Mouse (Mus musculus) myocyte (in vitro differentiated cells): ENCODE data around the gene Tmem234. TPM values are rescaled to one million over a fixed set of nuclear protein-coding genes. Genes with fewer than 3 reads are reported as not detected.

Experiments
- H3K27me3 ChIP-seq: one replicate; pipeline ENCODE4 v1.6.1; 2011; ENCODE audit not compliant: control insufficient read depth, insufficient read depth, insufficient read length
- H3K36me3 ChIP-seq: one replicate; pipeline ENCODE4 v1.6.1; 2011; ENCODE audit not compliant: control insufficient read depth, insufficient read depth
- H3K4me2 ChIP-seq: one replicate; pipeline ENCODE4 v1.6.1; 2011; ENCODE audit warnings: low read depth, control low read depth
- H3K4me3 ChIP-seq: one replicate; pipeline ENCODE4 v1.5.1; 2011; ENCODE audit warnings: mild to moderate bottlenecking, control low read depth, moderate library complexity
- H3K79me2 ChIP-seq: one replicate; pipeline ENCODE4 v1.6.1; 2011; ENCODE audit not compliant: control insufficient read depth, insufficient read depth
- H3ac ChIP-seq: one replicate; pipeline ENCODE4 v1.6.1; 2011; ENCODE audit not compliant: control insufficient read depth, insufficient read length
- CEBPB ChIP-seq: IDR thresholded peaks from 2 replicates; pipeline ENCODE4 v1.6.1; 2011; ENCODE audit warnings: mild to moderate bottlenecking, moderate library complexity; ENCODE audit not compliant: poor library complexity, insufficient read depth, severe bottlenecking
- E2F4 ChIP-seq: IDR thresholded peaks from one replicate; pipeline ENCODE4 v1.6.1; 2011; ENCODE audit warnings: mild to moderate bottlenecking, control low read depth, moderate library complexity; ENCODE audit not compliant: insufficient read depth
- MAX ChIP-seq: IDR thresholded peaks from one replicate; pipeline ENCODE4 v1.6.1; 2011; ENCODE audit warnings: low read depth, mild to moderate bottlenecking, control low read depth
- MYOD1 ChIP-seq, 3 experiments: IDR thresholded peaks; one replicate each; pipeline ENCODE4 v1.6.1; 2011; ENCODE audit warnings: control low read depth in 2 of 3, low read depth in 2 of 3, mild to moderate bottlenecking in 2 of 3, moderate library complexity in 1 of 3; ENCODE audit not compliant: insufficient read length in 2 of 3, control insufficient read depth in 1 of 3
- MYOG ChIP-seq, 3 experiments: IDR thresholded peaks; one replicate each; pipeline ENCODE4 v1.6.1; 2011; ENCODE audit warnings: control low read depth in 2 of 3, low read depth in 2 of 3, mild to moderate bottlenecking in 2 of 3; ENCODE audit not compliant: insufficient read length in 2 of 3, control insufficient read depth in 1 of 3, insufficient read depth in 1 of 3
- POLR2A ChIP-seq: IDR thresholded peaks from one replicate; pipeline ENCODE4 v1.6.1; 2011; ENCODE audit warnings: low read depth, mild to moderate bottlenecking, control low read depth, moderate library complexity; ENCODE audit not compliant: insufficient read length
- POLR2AphosphoS2 ChIP-seq: IDR thresholded peaks from one replicate; pipeline ENCODE4 v1.6.1; 2011; ENCODE audit warnings: low read depth, control low read depth; ENCODE audit not compliant: insufficient read length
- REST ChIP-seq: IDR thresholded peaks from one replicate; pipeline ENCODE4 v1.6.1; 2011; ENCODE audit warnings: mild to moderate bottlenecking, control low read depth, moderate library complexity; ENCODE audit not compliant: insufficient read depth, insufficient read length
- SRF ChIP-seq: IDR thresholded peaks from one replicate; pipeline ENCODE4 v1.6.1; 2011; ENCODE audit warnings: low read depth; ENCODE audit not compliant: control insufficient read depth, insufficient read length
- TCF12 ChIP-seq: IDR thresholded peaks from one replicate; pipeline ENCODE4 v1.6.1; 2011; ENCODE audit warnings: mild to moderate bottlenecking, control low read depth; ENCODE audit not compliant: poor library complexity, insufficient read depth, severe bottlenecking
- TCF3 ChIP-seq: IDR thresholded peaks from one replicate; pipeline ENCODE4 v1.6.1; 2011; ENCODE audit warnings: low read depth, control low read depth; ENCODE audit not compliant: insufficient read length
- USF1 ChIP-seq: IDR thresholded peaks from one replicate; pipeline ENCODE4 v1.6.1; 2011; ENCODE audit warnings: low read depth, mild to moderate bottlenecking, control low read depth, moderate library complexity
- polyA plus RNA-seq: library from polyadenylated mRNA; unstranded; fragments of >200 nt; fragmentation: generic; extraction: Trizol; gene quantifications from one replicate; pipeline ENCODE4 v1.2.1, GENCODE M21; 2012; ENCODE audit warnings: missing spikeins

Gene Tmem234
- polyA plus RNA-seq, 1 experiment: 220 TPM

DNA sequence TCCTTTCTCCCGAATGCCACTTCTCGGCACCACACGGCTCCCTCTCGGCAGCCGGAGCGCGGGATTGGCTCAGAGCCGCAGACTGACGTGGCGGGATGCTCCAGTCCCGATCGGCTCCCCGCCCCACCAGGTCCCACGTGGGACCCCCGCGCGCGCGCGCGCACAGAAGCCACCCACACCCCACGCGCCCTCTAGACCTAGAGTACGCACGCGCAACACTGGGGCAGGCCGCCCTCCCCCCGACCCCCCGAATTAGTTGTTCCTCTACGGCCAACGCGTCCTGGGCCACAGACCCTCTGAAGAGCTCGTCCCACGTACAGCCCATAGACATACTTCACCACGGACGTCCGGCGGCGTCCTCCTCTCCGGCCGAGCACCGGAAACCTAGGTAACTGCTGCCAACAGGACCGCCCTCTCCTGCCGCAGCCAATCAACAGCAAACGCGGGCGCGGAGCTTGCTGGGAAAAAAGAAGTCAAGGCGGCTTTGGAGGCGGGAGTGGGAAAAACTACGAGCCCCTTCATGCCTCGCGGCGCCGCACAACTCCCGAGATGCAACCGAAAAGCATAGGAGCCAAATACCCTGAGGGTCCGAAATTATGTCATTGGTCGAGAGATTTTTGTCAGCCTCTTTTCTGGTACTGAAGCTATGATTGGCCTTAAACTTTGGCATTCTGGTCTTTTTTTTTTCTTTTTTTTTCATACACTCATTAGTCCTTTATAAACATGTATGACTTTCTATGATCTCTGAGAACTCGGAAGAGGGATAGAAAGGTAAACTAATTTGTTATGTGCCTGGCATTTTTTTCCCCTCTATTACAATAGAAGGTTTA lies 40.4 kb downstream of the Tmem234 start, which contains the start of gene Txlna:
Gene Txlna (minus strand): TSS at position 428 of the 830 bp plus-strand sequence.
- peaks cover 25% of the 10 kb centered on the region for H3K79me2 ChIP-seq
- H3K4me3 ChIP-seq: peak within 1 kb of the TSS; percentile 54
- peak within 1 kb of the TSS; percentile 86 for H3K4me2 ChIP-seq
- TF ChIP-seq USF1 (peak; percentile 37), TCF3 (no peak), TCF12 (no peak), CEBPB (no peak), REST (no peak), POLR2A (peak; percentile 71), SRF (peak; percentile 42), MYOG (IDR thresholded peaks at IDR 0.05; ENCODE audit: control insufficient read depth in 1 of 3, insufficient read depth in 1 of 3, insufficient read length in 2 of 3, low read depth in 2 of 3) (no peak), MAX (no peak), POLR2AphosphoS2 (peak; percentile 78), MYOD1 (IDR thresholded peaks at IDR 0.05; ENCODE audit: control insufficient read depth in 1 of 3, insufficient read length in 2 of 3, low read depth in 2 of 3) (peak in 1 of 3 experiments; percentile 19), E2F4 (peak; percentile 68)
- H3K36me3 ChIP-seq: peaks cover 19% of the 10 kb centered on the region
- H3K27me3 ChIP-seq: no peaks in the 10 kb centered on the region
- peak within 1 kb of the TSS; percentile 14 for H3ac ChIP-seq

GRCm38 (mm10) chr4:129641756-129642155 lies 41.3 kb downstream of the Tmem234 start:
- peak overlapping the region; percentile 54 for H3K4me3 ChIP-seq
- H3K4me2 ChIP-seq: peak overlapping the region; percentile 86
- no peaks in the 10 kb centered on the region for H3K27me3 ChIP-seq
- H3ac ChIP-seq: no peak overlapping the region
- H3K79me2 ChIP-seq: peaks cover 25% of the 10 kb centered on the region
- TF ChIP-seq MYOD1 (IDR thresholded peaks at IDR 0.05; ENCODE audit: control insufficient read depth in 1 of 3, insufficient read length in 2 of 3, low read depth in 2 of 3) (peak in 2 of 3 experiments; percentile 37 to 67), MYOG (IDR thresholded peaks at IDR 0.05; ENCODE audit: control insufficient read depth in 1 of 3, insufficient read depth in 1 of 3, insufficient read length in 2 of 3, low read depth in 2 of 3) (peak in 2 of 3 experiments; percentile 57 to 68), TCF12 (no peak)
- H3K36me3 ChIP-seq: peaks cover 10% of the 10 kb centered on the region

DNA sequence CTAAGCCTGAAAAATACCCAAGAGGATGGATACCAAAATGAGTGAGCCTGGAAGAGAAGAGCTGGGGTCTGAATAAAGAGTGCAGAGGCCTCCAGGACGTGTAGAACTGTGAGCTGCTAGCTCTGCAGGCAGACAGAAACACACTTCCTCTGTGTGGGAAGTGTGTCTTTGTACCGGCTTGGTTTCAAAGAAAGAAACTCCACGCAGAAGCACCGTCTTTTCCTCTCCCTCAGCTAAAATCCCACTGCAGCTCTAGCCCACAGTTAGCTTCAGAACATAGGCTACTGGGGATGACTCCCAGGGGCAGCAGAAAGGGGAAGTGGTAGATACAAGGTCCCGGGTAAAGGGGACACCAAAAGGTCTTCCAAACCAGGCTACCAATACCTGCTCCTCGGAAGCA lies 44.7 kb downstream of the Tmem234 start:
- peaks cover 2% of the 10 kb centered on the region for H3K79me2 ChIP-seq
- no peak for TF ChIP-seq SRF
- no peak for TF ChIP-seq MYOG (IDR thresholded peaks at IDR 0.05; ENCODE audit: control insufficient read depth in 1 of 3, insufficient read depth in 1 of 3, insufficient read length in 2 of 3, low read depth in 2 of 3)
- no peak for TF ChIP-seq POLR2AphosphoS2
- no peak for TF ChIP-seq REST
- no peak for TF ChIP-seq TCF3
- H3ac ChIP-seq: no peak overlapping the region
- H3K4me2 ChIP-seq: no peak overlapping the region
- H3K4me3 ChIP-seq: no peak overlapping the region
- H3K27me3 ChIP-seq: no peaks in the 10 kb centered on the region
- H3K36me3 ChIP-seq: peaks cover 30% of the 10 kb centered on the region

- Histone ChIP-seq H3K36me3 (peaks cover 61% of the 10 kb centered on the region), H3K79me2 (no peaks in the 10 kb centered on the region), H3ac (no peak overlapping the region), H3K4me3 (no peak overlapping the region), H3K4me2 (no peak overlapping the region), H3K27me3 (no peaks in the 10 kb centered on the region)
- TF ChIP-seq TCF3 (no peak), MAX (no peak), TCF12 (no peak), CEBPB (no peak), E2F4 (no peak), USF1 (no peak), POLR2A (no peak), MYOG (IDR thresholded peaks at IDR 0.05; ENCODE audit: control insufficient read depth in 1 of 3, insufficient read depth in 1 of 3, insufficient read length in 2 of 3, low read depth in 2 of 3) (no peak), REST (no peak), SRF (no peak), POLR2AphosphoS2 (no peak), MYOD1 (IDR thresholded peaks at IDR 0.05; ENCODE audit: control insufficient read depth in 1 of 3, insufficient read length in 2 of 3, low read depth in 2 of 3) (no peak)
Measured at GRCm38 (mm10) chr4:129648656-129649055, 48.2 kb downstream of the Tmem234 start.

DNA sequence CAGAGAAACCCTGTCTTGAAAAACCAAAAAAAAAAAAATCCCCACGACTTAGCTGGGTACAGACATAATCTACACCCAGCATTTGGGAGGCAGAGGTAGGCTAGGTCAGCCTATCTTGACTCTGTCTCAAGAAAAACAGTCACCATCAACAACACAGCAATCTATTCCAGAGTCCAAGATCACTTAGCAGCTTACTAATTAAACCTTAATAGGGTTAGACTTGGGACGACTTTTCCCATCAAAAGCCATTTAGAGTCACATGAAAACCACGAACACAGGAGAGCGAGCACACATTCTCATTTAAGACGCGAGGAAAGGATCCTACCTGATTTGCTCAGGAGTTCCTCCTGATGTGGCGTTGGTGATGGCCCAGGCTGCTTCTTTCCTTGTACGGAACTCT lies 49.9 kb downstream of the Tmem234 start:
- Histone ChIP-seq H3K27me3 (no peaks in the 10 kb centered on the region), H3K4me3 (no peak overlapping the region), H3ac (no peak overlapping the region), H3K79me2 (no peaks in the 10 kb centered on the region), H3K36me3 (peaks cover 76% of the 10 kb centered on the region), H3K4me2 (no peak overlapping the region)
- TF ChIP-seq TCF12 (no peak), MYOG (IDR thresholded peaks at IDR 0.05; ENCODE audit: control insufficient read depth in 1 of 3, insufficient read depth in 1 of 3, insufficient read length in 2 of 3, low read depth in 2 of 3) (no peak), CEBPB (no peak)
